Mouse (Mus musculus) lung, adult 2 months (tissue): ENCODE results near the gene Rps6kb2.

Source experiments
- CTCF ChIP-seq: fragments of 200-500 bp; IDR thresholded peaks from 2 replicates; pipeline ENCODE4 v1.5.1; 2011; ENCODE audit warnings: mild to moderate bottlenecking, low read length, control low read depth; ENCODE audit not compliant: insufficient read depth
- POLR2A ChIP-seq: fragments of 200-500 bp; IDR thresholded peaks from 2 replicates; pipeline ENCODE4 v1.6.1; 2011; ENCODE audit warnings: low read depth, mild to moderate bottlenecking, control low read depth, low read length, borderline replicate concordance; ENCODE audit errors: extremely low read depth

DNA sequence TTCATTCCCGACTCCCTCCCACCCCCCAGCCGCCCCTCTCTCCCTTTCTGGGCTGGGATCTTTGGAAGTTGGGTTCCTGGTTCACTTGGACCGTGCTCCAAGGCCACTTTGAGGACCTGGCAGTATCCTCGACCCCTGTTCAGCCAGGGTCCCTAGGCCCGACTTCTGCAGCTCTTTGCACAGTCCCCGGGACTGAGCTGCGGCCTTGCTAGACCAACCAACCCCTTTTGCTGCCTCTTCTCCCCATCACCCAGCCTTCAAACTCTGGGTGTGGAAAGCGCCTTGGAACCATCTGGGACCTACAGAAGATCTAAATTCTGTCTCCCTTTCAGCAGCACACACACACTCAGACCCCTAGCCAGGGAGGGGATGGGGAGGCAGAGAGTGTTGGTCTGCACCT is 14.3 kb downstream of the Rps6kb2 start:
- TF ChIP-seq CTCF (no peak), POLR2A (no peak)
